Mouse (Mus musculus): ENCODE results near the gene Ddc. TPM values are rescaled to one million over a fixed set of nuclear protein-coding genes. Genes with fewer than 3 reads are reported as not detected.

Gene Ddc
- polyA plus RNA-seq, 1 experiment from 2014 or later: 15.9 TPM

DNA sequence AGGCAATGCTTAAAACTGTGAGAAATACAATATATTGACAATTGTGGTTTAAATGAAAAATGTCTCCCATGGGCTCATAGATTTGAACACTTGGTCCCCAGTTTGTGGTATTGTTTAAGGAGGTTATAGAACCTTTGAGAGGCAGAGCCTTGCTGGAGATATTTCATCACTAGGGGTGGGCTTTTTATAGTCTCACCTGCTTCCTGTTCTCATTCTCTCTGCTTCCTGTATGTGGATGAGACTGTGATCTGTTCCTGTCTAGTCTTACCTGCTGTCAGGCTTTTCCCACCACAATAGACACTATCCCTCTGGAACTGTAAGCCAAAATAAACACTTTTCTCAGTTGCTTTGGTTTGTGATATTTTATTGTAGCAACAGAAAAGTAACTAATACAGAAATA lies 71.5 kb downstream of the Ddc start:
- Histone ChIP-seq H3K27me3 (ENCODE audit: control insufficient read depth, insufficient read depth, low read depth, low read length) (no peaks in the 10 kb centered on the region), H3K9me3 (ENCODE audit: control insufficient read depth, low read length) (no peaks in the 10 kb centered on the region), H3K27ac (ENCODE audit: low read length) (0 out of 2 replicates have a peak overlapping the region, but pooled peaks have one; percentile 15), H3K4me3 (ENCODE audit: low read length) (no peak overlapping the region), H3K4me1 (replicated peaks; ENCODE audit: control insufficient read depth, insufficient read depth, low read length) (peaks cover 68% of the 10 kb centered on the region), H3K9ac (ENCODE audit: low read length) (no peak overlapping the region), H3K4me2 (ENCODE audit: low read depth, low read length) (no peak overlapping the region), H3K36me3 (ENCODE audit: control insufficient read depth, insufficient read depth, low read length) (no peaks in the 10 kb centered on the region)
- ATAC-seq (ENCODE audit: low read depth): no peak

DNA sequence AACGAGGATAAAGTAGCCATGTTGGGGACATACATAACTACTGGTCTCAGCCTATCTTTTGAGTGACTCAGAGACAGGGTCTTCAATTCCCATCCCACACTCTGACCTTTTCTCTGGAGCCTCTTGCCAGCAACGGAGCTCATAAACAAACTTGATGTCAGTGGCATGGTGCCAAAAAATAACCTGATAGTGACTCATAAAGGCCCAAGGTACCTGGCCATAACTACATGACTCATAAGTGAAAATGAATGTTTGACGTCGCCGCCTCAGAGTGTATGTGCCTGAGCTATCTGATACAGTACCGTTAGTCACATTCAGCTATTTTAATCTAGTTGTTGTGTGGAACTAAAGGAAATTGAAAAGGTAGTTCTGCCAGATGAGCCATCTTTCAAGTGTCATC lies 72.3 kb downstream of the Ddc start:
- peaks cover 70% of the 10 kb centered on the region for H3K4me1 ChIP-seq (replicated peaks; ENCODE audit: control insufficient read depth, insufficient read depth, low read length)
- no peak overlapping the region for H3K4me2 ChIP-seq (ENCODE audit: low read depth, low read length)
- ATAC-seq (ENCODE audit: low read depth): no peak
- peak overlapping the region; percentile 81 for H3K27ac ChIP-seq (ENCODE audit: low read length)
- 56% methylated on average over 6 of the region's 6 CpGs for WGBS
- no peak overlapping the region for H3K4me3 ChIP-seq (ENCODE audit: low read length)
- H3K9ac ChIP-seq (ENCODE audit: low read length): no peak overlapping the region
- no peaks in the 10 kb centered on the region for H3K9me3 ChIP-seq (ENCODE audit: control insufficient read depth, low read length)
- H3K27me3 ChIP-seq (ENCODE audit: control insufficient read depth, insufficient read depth, low read depth, low read length): no peaks in the 10 kb centered on the region
- H3K36me3 ChIP-seq (ENCODE audit: control insufficient read depth, insufficient read depth, low read length): no peaks in the 10 kb centered on the region

DNA sequence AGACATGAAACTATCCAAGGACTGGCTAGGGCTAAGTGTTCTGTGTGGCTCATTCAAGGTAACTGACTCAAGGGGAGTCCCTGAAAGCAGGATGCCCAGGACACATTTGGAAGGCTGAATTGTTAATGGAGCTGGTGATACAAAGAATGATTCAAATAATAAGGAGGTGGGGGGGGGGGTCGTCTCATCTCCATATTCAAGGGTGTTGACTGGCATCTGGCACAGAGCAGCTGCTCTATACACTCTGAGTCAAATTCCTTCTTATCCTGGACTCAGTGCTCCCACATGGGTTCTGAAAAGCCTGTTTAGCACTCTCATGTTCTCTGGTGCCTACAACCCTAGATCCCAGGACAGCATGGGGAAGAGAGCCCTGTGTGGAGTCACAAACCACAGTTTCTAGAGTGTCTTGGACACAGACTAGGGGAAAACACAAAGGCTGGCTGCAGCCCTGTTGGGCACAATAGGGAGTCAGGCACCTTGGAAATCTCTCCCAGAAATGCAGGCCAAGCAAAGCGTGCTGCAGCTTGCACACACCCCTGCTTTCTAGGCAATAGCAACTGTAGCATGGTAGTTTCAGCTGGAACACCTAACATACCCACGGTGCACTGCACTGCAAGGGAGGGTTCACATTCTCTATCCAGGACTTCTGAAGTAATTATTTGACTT lies 72.8 kb downstream of the Ddc start:
- 57% methylated on average over 3 of the region's 3 CpGs for WGBS
- H3K27ac ChIP-seq (ENCODE audit: low read length): peak overlapping the region; percentile 81

DNA sequence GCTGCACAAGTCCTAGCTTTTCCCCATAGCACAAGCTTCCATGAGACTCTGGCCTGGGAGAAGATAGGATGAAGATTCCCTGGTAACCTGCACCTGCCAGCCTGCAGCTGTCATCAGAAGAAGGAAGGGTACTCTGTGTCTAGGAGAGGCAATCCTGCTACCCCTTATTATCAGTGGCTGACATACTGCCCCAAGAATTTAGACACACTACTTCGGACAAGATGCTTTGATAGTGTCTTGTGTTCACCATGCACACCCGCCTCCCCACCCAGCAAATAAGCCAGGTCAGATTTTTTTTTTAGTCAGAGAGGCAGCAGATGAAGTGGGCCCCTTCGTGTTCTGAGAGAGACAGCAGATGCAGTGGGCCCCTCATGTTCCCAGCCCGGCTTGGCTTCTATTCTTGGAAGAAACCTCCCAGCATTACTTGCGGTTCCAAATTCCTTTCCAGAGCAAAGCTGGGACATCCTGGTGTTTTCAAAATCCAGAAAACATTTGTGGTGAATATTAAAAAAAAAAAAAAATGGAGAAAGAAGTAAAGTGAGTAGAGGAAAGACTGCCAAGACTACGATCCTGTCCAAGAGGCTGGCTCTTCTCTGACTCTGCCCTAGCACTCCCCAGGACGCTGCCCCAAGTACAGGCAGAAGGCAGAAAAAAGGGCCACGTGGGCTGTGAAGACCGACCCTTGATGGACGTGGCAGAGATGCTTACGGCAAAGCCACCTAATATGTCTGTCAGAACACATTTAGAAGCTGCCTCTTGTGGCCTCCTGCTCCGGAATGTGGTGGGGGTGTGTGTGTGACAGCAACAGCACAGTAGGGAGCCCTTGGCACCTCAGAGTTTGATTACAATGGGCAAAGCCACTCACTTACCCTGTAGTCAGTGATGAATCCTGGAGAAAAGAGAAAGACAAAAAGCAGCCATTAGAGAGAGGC lies 73.7 kb downstream of the Ddc start:
- H3K4me3 ChIP-seq (ENCODE audit: low read length): no peak overlapping the region
- peak overlapping the region; percentile 81 for H3K27ac ChIP-seq (ENCODE audit: low read length)
- H3K27me3 ChIP-seq (ENCODE audit: control insufficient read depth, insufficient read depth, low read depth, low read length): no peaks in the 10 kb centered on the region
- peaks cover 61% of the 10 kb centered on the region for H3K4me1 ChIP-seq (replicated peaks; ENCODE audit: control insufficient read depth, insufficient read depth, low read length)
- no peak for ATAC-seq (ENCODE audit: low read depth)
- H3K9me3 ChIP-seq (ENCODE audit: control insufficient read depth, low read length): no peaks in the 10 kb centered on the region
- peak overlapping the region; percentile 24; the same call in 1 of the 2 replicates for H3K9ac ChIP-seq (ENCODE audit: low read length)
- H3K36me3 ChIP-seq (ENCODE audit: control insufficient read depth, insufficient read depth, low read length): no peaks in the 10 kb centered on the region
- WGBS: 29% methylated on average over 12 of the region's 12 CpGs
- no peak overlapping the region for H3K4me2 ChIP-seq (ENCODE audit: low read depth, low read length)

More for the DNA sequence above, 72.8 kb downstream of the Ddc start:
- Histone ChIP-seq H3K4me1 (replicated peaks; ENCODE audit: control insufficient read depth, insufficient read depth, low read length) (peaks cover 69% of the 10 kb centered on the region), H3K27me3 (ENCODE audit: control insufficient read depth, insufficient read depth, low read depth, low read length) (no peaks in the 10 kb centered on the region), H3K4me2 (ENCODE audit: low read depth, low read length) (no peak overlapping the region), H3K9me3 (ENCODE audit: control insufficient read depth, low read length) (no peaks in the 10 kb centered on the region), H3K36me3 (ENCODE audit: control insufficient read depth, insufficient read depth, low read length) (no peaks in the 10 kb centered on the region), H3K9ac (ENCODE audit: low read length) (no peak overlapping the region), H3K4me3 (ENCODE audit: low read length) (no peak overlapping the region)
- ATAC-seq (ENCODE audit: low read depth): no peak

DNA sequence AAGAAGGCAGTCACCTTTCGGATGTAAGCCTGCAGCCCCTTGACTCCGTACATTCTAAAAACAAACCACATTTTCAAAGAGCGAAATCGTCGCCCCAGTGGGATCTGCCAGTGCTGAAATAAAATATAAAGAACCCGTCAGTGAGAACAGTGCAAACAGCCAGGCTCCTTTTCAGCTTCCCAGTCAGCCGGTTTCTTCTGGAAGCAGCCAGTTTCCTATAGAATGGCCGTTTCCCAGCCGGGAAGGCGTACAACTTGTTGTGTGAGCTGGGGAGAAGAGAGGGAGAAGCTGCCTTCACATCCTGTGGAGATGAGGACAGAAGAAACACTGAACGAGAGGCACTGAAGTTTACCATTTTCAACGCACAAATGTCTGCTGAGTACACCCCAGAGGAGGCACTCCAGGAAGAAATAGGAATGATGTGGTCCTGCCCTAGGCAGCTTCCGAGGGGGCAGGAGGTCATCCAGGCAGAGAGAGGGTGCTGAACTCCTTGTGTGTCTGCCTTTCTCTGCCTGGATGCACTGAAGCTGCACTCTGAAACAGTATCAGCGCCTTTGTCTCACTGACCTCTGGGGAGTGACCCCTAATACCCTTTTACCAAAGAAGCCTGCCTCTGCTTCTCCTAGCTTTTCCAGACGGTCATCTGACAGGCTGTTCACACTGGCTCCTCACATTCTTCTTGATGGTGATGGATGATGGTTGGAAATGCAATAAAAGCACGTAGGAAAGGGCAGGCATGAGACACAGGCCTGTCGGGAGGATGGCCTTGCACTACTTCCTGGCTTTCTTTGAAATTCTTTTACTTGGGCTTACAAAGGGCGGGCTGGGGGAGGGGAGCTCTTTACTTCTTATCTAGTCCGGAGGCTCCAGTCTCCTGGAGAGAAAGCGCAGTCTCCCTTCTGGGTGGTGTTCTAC lies 75.5 kb downstream of the Ddc start:
- Histone ChIP-seq H3K27ac (ENCODE audit: low read length) (peak overlapping the region; percentile 91), H3K27me3 (ENCODE audit: control insufficient read depth, insufficient read depth, low read depth, low read length) (no peaks in the 10 kb centered on the region), H3K4me1 (replicated peaks; ENCODE audit: control insufficient read depth, insufficient read depth, low read length) (peaks cover 47% of the 10 kb centered on the region), H3K36me3 (ENCODE audit: control insufficient read depth, insufficient read depth, low read length) (no peaks in the 10 kb centered on the region), H3K4me2 (ENCODE audit: low read depth, low read length) (peak overlapping the region; percentile 11; the same call in 1 of the 2 replicates), H3K9me3 (ENCODE audit: control insufficient read depth, low read length) (no peaks in the 10 kb centered on the region), H3K9ac (ENCODE audit: low read length) (peak overlapping the region; percentile 40), H3K4me3 (ENCODE audit: low read length) (no peak overlapping the region)
- WGBS: 12% methylated on average over 20 of the region's 20 CpGs
- peak; percentile 24 for ATAC-seq (ENCODE audit: low read depth)

DNA sequence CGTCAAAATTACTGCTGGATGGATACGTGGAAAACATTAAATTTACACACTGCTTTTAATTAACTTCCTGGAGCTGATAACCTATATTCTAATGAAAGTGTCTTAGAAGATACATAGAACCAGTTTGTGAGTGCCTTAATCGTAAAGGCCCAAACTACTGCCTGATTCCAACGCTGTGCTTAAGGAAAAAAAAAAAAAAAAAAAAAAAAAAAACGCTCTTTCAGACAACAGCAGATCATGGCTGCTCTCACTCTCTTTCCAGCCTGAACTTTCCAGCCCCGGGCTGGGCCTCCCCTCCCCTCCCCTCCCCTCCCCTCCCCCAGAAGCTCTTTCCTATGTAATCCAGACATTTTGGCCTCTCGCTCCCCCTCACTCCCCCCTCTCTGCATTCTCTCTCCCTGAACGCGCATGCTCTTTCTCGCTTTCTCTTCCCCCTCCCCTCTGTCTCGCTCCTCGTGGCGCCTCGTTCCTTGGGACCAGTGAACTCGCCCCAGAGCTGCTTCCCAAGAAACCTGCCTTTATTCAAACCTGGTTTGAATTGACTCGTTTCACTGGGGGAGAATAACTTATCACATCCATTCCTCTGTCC lies 76.5 kb downstream of the Ddc start:
- WGBS: 8% methylated on average over 16 of the region's 16 CpGs
- ATAC-seq (ENCODE audit: low read depth): peak; percentile 87
- 0 out of 2 replicates have a peak overlapping the region, but pooled peaks have one; percentile 11 for H3K4me2 ChIP-seq (ENCODE audit: low read depth, low read length)
- H3K9ac ChIP-seq (ENCODE audit: low read length): peak overlapping the region; percentile 40
- peak overlapping the region; percentile 91 for H3K27ac ChIP-seq (ENCODE audit: low read length)
- no peaks in the 10 kb centered on the region for H3K27me3 ChIP-seq (ENCODE audit: control insufficient read depth, insufficient read depth, low read depth, low read length)
- peaks cover 45% of the 10 kb centered on the region for H3K4me1 ChIP-seq (replicated peaks; ENCODE audit: control insufficient read depth, insufficient read depth, low read length)
- no peaks in the 10 kb centered on the region for H3K36me3 ChIP-seq (ENCODE audit: control insufficient read depth, insufficient read depth, low read length)
- H3K4me3 ChIP-seq (ENCODE audit: low read length): no peak overlapping the region
- no peaks in the 10 kb centered on the region for H3K9me3 ChIP-seq (ENCODE audit: control insufficient read depth, low read length)

DNA sequence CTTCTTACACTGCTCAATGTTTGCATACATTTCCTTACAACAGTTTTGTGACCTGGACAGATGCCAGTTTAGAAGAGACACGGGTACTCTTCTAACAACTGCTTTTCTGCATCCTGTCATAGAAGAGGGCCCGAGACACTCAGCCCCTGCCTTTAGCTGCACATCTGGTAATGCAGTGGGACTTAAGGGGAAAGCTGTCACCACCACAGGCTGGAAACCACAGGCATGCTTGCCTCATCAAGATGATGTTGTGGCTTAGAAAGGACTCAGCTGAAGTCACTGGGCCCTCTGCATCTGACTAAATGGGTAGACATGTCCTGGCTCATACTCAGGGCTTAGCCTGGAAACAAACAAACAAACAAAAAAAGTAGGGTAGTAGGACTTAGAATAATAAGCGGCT lies 77.2 kb downstream of the Ddc start:
- H3K27me3 ChIP-seq (ENCODE audit: control insufficient read depth, insufficient read depth, low read depth, low read length): no peaks in the 10 kb centered on the region
- no peak overlapping the region for H3K4me3 ChIP-seq (ENCODE audit: low read length)
- H3K9ac ChIP-seq (ENCODE audit: low read length): 0 out of 2 replicates have a peak overlapping the region, but pooled peaks have one; percentile 11
- peak overlapping the region; percentile 91 for H3K27ac ChIP-seq (ENCODE audit: low read length)
- peaks cover 45% of the 10 kb centered on the region for H3K4me1 ChIP-seq (replicated peaks; ENCODE audit: control insufficient read depth, insufficient read depth, low read length)
- H3K4me2 ChIP-seq (ENCODE audit: low read depth, low read length): no peak overlapping the region
- H3K36me3 ChIP-seq (ENCODE audit: control insufficient read depth, insufficient read depth, low read length): no peaks in the 10 kb centered on the region
- H3K9me3 ChIP-seq (ENCODE audit: control insufficient read depth, low read length): no peaks in the 10 kb centered on the region
- 37% methylated on average over 3 of the region's 3 CpGs for WGBS
- peak; percentile 20 for ATAC-seq (ENCODE audit: low read depth)

DNA sequence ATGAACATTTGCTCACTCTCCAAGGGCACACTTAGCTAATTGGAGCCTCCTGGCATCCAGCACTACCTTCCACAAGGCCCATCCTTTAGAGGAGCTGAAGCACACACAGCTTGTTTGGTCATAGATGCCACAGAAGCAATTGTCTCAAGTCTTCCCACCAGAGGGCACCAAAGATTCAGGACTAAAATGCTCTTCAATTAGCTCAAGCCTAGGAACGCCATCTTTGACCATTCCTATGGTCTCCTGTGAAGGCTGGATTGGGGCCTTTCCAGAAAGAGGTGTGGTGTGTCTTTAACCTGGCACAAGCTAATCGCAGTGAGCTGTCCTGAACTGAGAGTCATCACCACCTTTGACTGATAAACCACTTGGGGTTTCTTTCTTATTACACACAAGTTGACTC lies 77.7 kb downstream of the Ddc start:
- H3K4me2 ChIP-seq (ENCODE audit: low read depth, low read length): no peak overlapping the region
- H3K9ac ChIP-seq (ENCODE audit: low read length): no peak overlapping the region
- no peaks in the 10 kb centered on the region for H3K36me3 ChIP-seq (ENCODE audit: control insufficient read depth, insufficient read depth, low read length)
- no peak overlapping the region for H3K4me3 ChIP-seq (ENCODE audit: low read length)
- no peaks in the 10 kb centered on the region for H3K27me3 ChIP-seq (ENCODE audit: control insufficient read depth, insufficient read depth, low read depth, low read length)
- ATAC-seq (ENCODE audit: low read depth): peak; percentile 44
- H3K9me3 ChIP-seq (ENCODE audit: control insufficient read depth, low read length): no peaks in the 10 kb centered on the region
- H3K27ac ChIP-seq (ENCODE audit: low read length): peak overlapping the region; percentile 91
- peaks cover 42% of the 10 kb centered on the region for H3K4me1 ChIP-seq (replicated peaks; ENCODE audit: control insufficient read depth, insufficient read depth, low read length)
- WGBS: 1% methylated on average over 2 of the region's 2 CpGs
